Mouse (Mus musculus) MEL-GATA-1-ER (cell line): ENCODE data around the gene Carmil1.

ENCODE experiments used
- DNase-seq: peaks from one replicate; pipeline ENCODE4 v3.0.0-alpha.2; 2012; ENCODE audit warnings: low read depth; ENCODE audit errors: extremely low read depth

The Carmil1 gene

GRCm38 (mm10) chr13:24260751-24261591, 19.6 kb downstream of the Carmil1 start:
- no peak for DNase-seq

- no peak for DNase-seq
Observed at GRCm38 (mm10) chr13:24257809-24258208, 22.8 kb downstream of the Carmil1 start.

- peak; percentile 26 for DNase-seq
Observed at GRCm38 (mm10) chr13:24253989-24254388, 26.6 kb downstream of the Carmil1 start.

- no peak for DNase-seq
Observed at GRCm38 (mm10) chr13:24253551-24253950, 27.0 kb downstream of the Carmil1 start.

GRCm38 (mm10) chr13:24251236-24251635, 29.4 kb downstream of the Carmil1 start:
- no peak for DNase-seq

- DNase-seq, result no peak
Observed at GRCm38 (mm10) chr13:24247928-24248327, 32.7 kb downstream of the Carmil1 start.

- no peak for DNase-seq
Observed at GRCm38 (mm10) chr13:24247441-24247840, 33.2 kb downstream of the Carmil1 start.

GRCm38 (mm10) chr13:24246266-24246665, 34.3 kb downstream of the Carmil1 start:
- no peak for DNase-seq

- no peak for DNase-seq
Observed at GRCm38 (mm10) chr13:24244613-24245012, 36.0 kb downstream of the Carmil1 start.

- DNase-seq, result no peak
Observed at GRCm38 (mm10) chr13:24243964-24244363, 36.6 kb downstream of the Carmil1 start.

GRCm38 (mm10) chr13:24242429-24243106, 38.0 kb downstream of the Carmil1 start:
- no peak for DNase-seq

GRCm38 (mm10) chr13:24241201-24241600, 39.4 kb downstream of the Carmil1 start:
- DNase-seq, result no peak

GRCm38 (mm10) chr13:24240430-24240829, 40.2 kb downstream of the Carmil1 start:
- DNase-seq, result no peak

GRCm38 (mm10) chr13:24238456-24239120, 42.0 kb downstream of the Carmil1 start:
- no peak for DNase-seq

- DNase-seq, result no peak
Observed at GRCm38 (mm10) chr13:24236736-24237135, 43.9 kb downstream of the Carmil1 start.

- DNase-seq, result no peak
Observed at GRCm38 (mm10) chr13:24232750-24233149, 47.8 kb downstream of the Carmil1 start.

- no peak for DNase-seq
Observed at GRCm38 (mm10) chr13:24231746-24232483, 48.7 kb downstream of the Carmil1 start.

- DNase-seq, result no peak
Observed at GRCm38 (mm10) chr13:24231146-24231545, 49.4 kb downstream of the Carmil1 start.

GRCm38 (mm10) chr13:24230541-24231095, 50.0 kb downstream of the Carmil1 start:
- DNase-seq, result no peak

- DNase-seq, result no peak
Observed at GRCm38 (mm10) chr13:24223425-24224201, 57.0 kb downstream of the Carmil1 start.
